Mouse (Mus musculus) heart, embryonic 15.5 days (tissue): ENCODE results near the gene Dirc2. TPM values are rescaled to one million over a fixed set of nuclear protein-coding genes. Genes with fewer than 3 reads are reported as not detected.

Experiments
- ATAC-seq: fragments of 200-750 bp; cut with Nextera tagmentation; replicated peaks from 2 replicates; pipeline ENCODE4 v1.8.0; 2017; ENCODE audit warnings: low read depth, moderate TSS enrichment; ENCODE audit not compliant: insufficient number of reproducible peaks, insufficient read depth, low FRiP score
- H3K27ac ChIP-seq: fragments of 300-500 bp; sonication (generic); 2 replicates; pipeline ENCODE4 v1.5.1; 2015; ENCODE audit warnings: mild to moderate bottlenecking, inconsistent platforms
- H3K27me3 ChIP-seq: fragments of 300-500 bp; sonication (generic); 2 replicates; pipeline ENCODE4 v1.6.1; 2015; ENCODE audit warnings: inconsistent platforms
- H3K36me3 ChIP-seq: fragments of 300-500 bp; sonication (generic); 2 replicates; pipeline ENCODE4 v1.6.1; 2015; ENCODE audit warnings: mild to moderate bottlenecking, inconsistent platforms
- H3K4me1 ChIP-seq: fragments of 300-500 bp; sonication (generic); replicated peaks from 2 replicates; pipeline ENCODE4 v1.6.1; 2015; ENCODE audit warnings: inconsistent platforms
- H3K4me2 ChIP-seq: fragments of 300-500 bp; sonication (generic); 2 replicates; pipeline ENCODE4 v1.6.1; 2015; ENCODE audit warnings: inconsistent platforms, mild to moderate bottlenecking, moderate library complexity
- H3K4me3 ChIP-seq: fragments of 300-500 bp; sonication (generic); 2 replicates; pipeline ENCODE4 v1.5.1; 2015; ENCODE audit warnings: mild to moderate bottlenecking, inconsistent platforms
- H3K9ac ChIP-seq: fragments of 300-500 bp; sonication (generic); 2 replicates; pipeline ENCODE4 v1.6.1; 2015; ENCODE audit warnings: mild to moderate bottlenecking, inconsistent platforms
- H3K9me3 ChIP-seq: fragments of 300-500 bp; sonication (generic); replicated peaks from 2 replicates; pipeline ENCODE4 v1.6.1; 2016; ENCODE audit warnings: inconsistent platforms
- WGBS: fragments of 180-500 bp; shearing (Covaris S2); methylation state at CpG from one replicate; pipeline ENCODE4 v1.1.7; 2015; ENCODE audit warnings: mixed read lengths; 5-methylcytosine and 5-hydroxymethylcytosine counted together
- polyA plus RNA-seq: library from polyadenylated mRNA; unstranded; fragments of >200 nt; fragmentation: Nextera tagmentation; extraction: Ambion mirVana; gene quantifications from 2 replicates; pipeline ENCODE4 v1.2.1, GENCODE M21; 2015

The Dirc2 gene
- polyA plus RNA-seq, 1 experiment from 2014 or later = 11.2 TPM

DNA sequence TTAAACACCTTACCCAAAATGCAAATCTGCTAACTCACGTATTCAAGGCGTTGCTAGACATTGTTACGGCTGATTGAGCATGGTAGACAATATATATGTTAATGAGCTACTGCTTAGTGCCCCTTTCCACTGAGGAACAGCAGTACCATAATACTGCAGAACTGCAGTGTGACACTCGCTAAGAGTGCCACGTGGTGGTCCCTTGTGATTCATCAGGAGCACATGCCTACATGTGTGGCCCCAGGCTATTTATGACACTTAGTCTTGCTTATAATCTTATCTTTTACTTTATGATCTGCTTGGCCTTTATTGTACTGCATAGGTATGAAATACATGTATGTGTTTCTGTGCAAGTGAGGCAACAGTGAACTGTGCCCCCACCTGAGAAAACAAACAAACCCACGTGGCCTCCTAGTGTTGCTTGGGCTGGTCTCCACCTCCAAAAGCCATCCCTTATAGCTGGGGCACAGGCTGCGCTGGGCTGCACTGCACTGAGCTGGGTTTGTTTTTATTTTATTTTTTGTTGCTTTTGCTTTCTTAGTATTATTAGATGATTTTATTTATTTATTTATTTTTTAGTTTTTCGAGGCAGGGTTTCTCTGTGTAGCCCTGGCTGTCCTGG is 18.5 kb upstream of the Dirc2 start:
- peak overlapping the region; percentile 76 for H3K27ac ChIP-seq
- no peaks in the 10 kb centered on the region for H3K36me3 ChIP-seq
- no peak for ATAC-seq
- H3K9me3 ChIP-seq = no peaks in the 10 kb centered on the region
- H3K9ac ChIP-seq = no peak overlapping the region
- H3K4me1 ChIP-seq = peaks cover 22% of the 10 kb centered on the region
- H3K4me3 ChIP-seq = no peak overlapping the region
- H3K4me2 ChIP-seq = no peak overlapping the region
- no peaks in the 10 kb centered on the region for H3K27me3 ChIP-seq
- 80% methylated on average over 8 of the region's 8 CpGs for WGBS

DNA sequence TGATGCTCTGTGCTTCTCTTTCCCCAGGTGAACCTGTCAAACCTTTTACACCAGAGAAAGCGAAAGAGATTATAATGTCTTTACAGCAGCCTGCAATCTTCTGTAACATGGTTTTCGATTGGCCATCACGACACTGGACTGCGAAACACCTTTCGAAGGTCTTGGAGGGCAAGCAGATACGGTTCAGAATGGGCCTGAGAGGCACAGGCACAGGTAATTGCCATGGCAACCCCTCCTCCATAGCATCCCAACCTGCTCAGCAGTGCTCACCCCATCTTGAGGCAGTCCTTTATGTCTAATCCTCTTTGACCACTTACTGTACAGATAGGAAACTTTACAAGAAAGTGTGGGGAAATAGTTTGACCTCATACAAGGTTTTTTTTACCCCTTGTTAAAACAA is 18.0 kb upstream of the Dirc2 start:
- no peaks in the 10 kb centered on the region for H3K27me3 ChIP-seq
- H3K27ac ChIP-seq = no peak overlapping the region
- whole genome bisulfite sequencing = 95% methylated on average over 6 of the region's 6 CpGs
- no peak overlapping the region for H3K9ac ChIP-seq
- no peak for ATAC-seq
- no peaks in the 10 kb centered on the region for H3K36me3 ChIP-seq
- H3K4me3 ChIP-seq = no peak overlapping the region
- no peak overlapping the region for H3K4me2 ChIP-seq
- H3K4me1 ChIP-seq = peaks cover 25% of the 10 kb centered on the region
- no peaks in the 10 kb centered on the region for H3K9me3 ChIP-seq

- Histone ChIP-seq H3K27ac (no peak overlapping the region), H3K4me2 (no peak overlapping the region), H3K9ac (no peak overlapping the region), H3K36me3 (no peaks in the 10 kb centered on the region), H3K4me3 (no peak overlapping the region), H3K27me3 (no peaks in the 10 kb centered on the region), H3K9me3 (no peaks in the 10 kb centered on the region), H3K4me1 (peaks cover 25% of the 10 kb centered on the region)
- no peak for ATAC-seq
- 57% methylated on average over 7 of the region's 7 CpGs for WGBS
Measured at GRCm38 (mm10) chr16:35784134-35784725, 15.1 kb upstream of the Dirc2 start.

DNA sequence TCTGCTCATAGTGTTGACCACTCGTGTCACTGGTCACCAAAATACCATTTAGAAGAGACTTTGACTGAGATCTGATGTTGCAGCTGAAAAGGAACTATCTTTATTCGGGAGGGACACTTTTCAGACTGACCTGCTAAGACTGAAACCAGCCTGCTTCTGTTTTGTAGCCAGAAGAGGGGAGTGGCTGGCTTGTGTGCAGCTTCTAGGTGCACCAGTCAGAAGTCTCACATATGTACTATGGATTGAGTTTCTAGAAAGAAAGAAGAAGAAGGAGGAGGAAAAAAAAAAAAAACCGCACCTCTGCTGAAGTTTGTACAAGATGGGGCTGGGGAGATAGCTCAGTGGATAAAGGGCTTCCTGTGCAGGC is 14.0 kb upstream of the Dirc2 start:
- Histone ChIP-seq H3K4me2 (no peak overlapping the region), H3K36me3 (no peaks in the 10 kb centered on the region), H3K4me1 (peaks cover 18% of the 10 kb centered on the region), H3K9ac (no peak overlapping the region), H3K9me3 (no peaks in the 10 kb centered on the region), H3K4me3 (no peak overlapping the region), H3K27ac (no peak overlapping the region), H3K27me3 (no peaks in the 10 kb centered on the region)
- ATAC-seq = no peak
- WGBS = 79% methylated on average over 3 of the region's 3 CpGs

- Histone ChIP-seq H3K4me2 (no peak overlapping the region), H3K9ac (no peak overlapping the region), H3K9me3 (no peaks in the 10 kb centered on the region), H3K27ac (no peak overlapping the region), H3K36me3 (no peaks in the 10 kb centered on the region), H3K4me1 (peaks cover 16% of the 10 kb centered on the region), H3K27me3 (no peaks in the 10 kb centered on the region), H3K4me3 (no peak overlapping the region)
- no peak for ATAC-seq
- 71% methylated on average over 13 of the region's 13 CpGs for WGBS
Measured at GRCm38 (mm10) chr16:35782451-35783206, 13.5 kb upstream of the Dirc2 start.

GRCm38 (mm10) chr16:35781651-35782050 is 12.5 kb upstream of the Dirc2 start:
- no peaks in the 10 kb centered on the region for H3K9me3 ChIP-seq
- 82% methylated on average over 5 of the region's 5 CpGs for WGBS
- H3K9ac ChIP-seq = no peak overlapping the region
- ATAC-seq = no peak
- peaks cover 19% of the 10 kb centered on the region for H3K4me1 ChIP-seq
- no peak overlapping the region for H3K27ac ChIP-seq
- no peaks in the 10 kb centered on the region for H3K36me3 ChIP-seq
- no peaks in the 10 kb centered on the region for H3K27me3 ChIP-seq
- no peak overlapping the region for H3K4me3 ChIP-seq
- no peak overlapping the region for H3K4me2 ChIP-seq

GRCm38 (mm10) chr16:35781096-35781495 is 11.9 kb upstream of the Dirc2 start:
- 83% methylated on average over 9 of the region's 9 CpGs for WGBS
- H3K4me3 ChIP-seq = no peak overlapping the region
- no peak overlapping the region for H3K27ac ChIP-seq
- H3K4me1 ChIP-seq = peaks cover 24% of the 10 kb centered on the region
- no peak overlapping the region for H3K9ac ChIP-seq
- H3K9me3 ChIP-seq = no peaks in the 10 kb centered on the region
- no peaks in the 10 kb centered on the region for H3K36me3 ChIP-seq
- H3K4me2 ChIP-seq = no peak overlapping the region
- no peak for ATAC-seq
- no peaks in the 10 kb centered on the region for H3K27me3 ChIP-seq

DNA sequence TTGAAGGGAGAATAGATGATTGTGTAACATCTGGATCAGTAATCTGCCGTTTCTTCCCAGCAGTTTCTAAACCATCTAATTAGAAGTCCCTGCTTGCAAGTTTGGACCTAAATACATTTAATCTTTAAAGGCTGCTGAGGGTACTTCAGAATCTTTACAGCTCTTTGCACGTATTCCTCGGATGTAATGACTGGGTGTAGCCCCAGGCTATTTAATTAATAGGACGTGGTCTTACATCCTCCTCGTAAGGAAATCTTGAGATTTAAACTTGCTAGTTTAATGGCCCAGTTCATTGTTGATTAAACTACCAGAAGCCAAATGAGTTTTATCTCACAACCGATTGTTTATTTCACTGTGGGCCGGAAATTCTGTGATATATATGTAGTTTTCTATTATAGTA is 10.5 kb upstream of the Dirc2 start:
- no peaks in the 10 kb centered on the region for H3K36me3 ChIP-seq
- H3K4me3 ChIP-seq = no peak overlapping the region
- no peak overlapping the region for H3K27ac ChIP-seq
- H3K4me2 ChIP-seq = no peak overlapping the region
- no peaks in the 10 kb centered on the region for H3K9me3 ChIP-seq
- 92% methylated on average over 7 of the region's 7 CpGs for WGBS
- ATAC-seq = no peak
- H3K27me3 ChIP-seq = no peaks in the 10 kb centered on the region
- no peak overlapping the region for H3K9ac ChIP-seq
- H3K4me1 ChIP-seq = peaks cover 25% of the 10 kb centered on the region

DNA sequence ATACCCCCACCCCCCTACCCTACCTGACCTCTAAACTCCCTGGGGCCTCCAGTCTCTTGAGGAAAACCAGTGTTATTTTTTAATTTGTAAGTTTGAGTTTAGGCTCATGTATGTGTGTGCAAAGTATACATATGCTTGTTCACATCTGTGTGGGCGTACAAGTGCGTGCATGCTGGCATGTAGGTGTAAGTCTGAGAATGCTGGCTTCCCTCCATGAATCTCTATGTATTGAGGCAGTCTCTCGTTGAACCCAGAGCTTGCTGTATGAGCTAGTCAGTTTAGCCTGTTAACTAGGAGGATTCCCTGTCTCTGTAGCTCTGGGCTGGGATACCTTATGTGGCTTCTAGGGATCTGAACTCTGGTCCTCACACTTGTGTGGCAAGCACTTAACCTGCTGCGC is 8.6 kb upstream of the Dirc2 start:
- no peaks in the 10 kb centered on the region for H3K9me3 ChIP-seq
- WGBS = 96% methylated on average over 4 of the region's 4 CpGs
- no peak for ATAC-seq
- H3K4me1 ChIP-seq = peaks cover 16% of the 10 kb centered on the region
- H3K4me3 ChIP-seq = no peak overlapping the region
- H3K4me2 ChIP-seq = no peak overlapping the region
- H3K9ac ChIP-seq = no peak overlapping the region
- no peaks in the 10 kb centered on the region for H3K27me3 ChIP-seq
- H3K27ac ChIP-seq = no peak overlapping the region
- H3K36me3 ChIP-seq = no peaks in the 10 kb centered on the region

GRCm38 (mm10) chr16:35776737-35777136 is 7.6 kb upstream of the Dirc2 start:
- no peaks in the 10 kb centered on the region for H3K27me3 ChIP-seq
- 39% methylated on average over 7 of the region's 7 CpGs for WGBS
- H3K4me2 ChIP-seq = peak overlapping the region; percentile 11; the same call in 1 of the 2 replicates
- 0 out of 2 replicates have a peak, but pooled peaks have one; percentile 60 for ATAC-seq
- H3K27ac ChIP-seq = no peak overlapping the region; the same call in 1 of the 2 replicates
- H3K9ac ChIP-seq = no peak overlapping the region
- no peak overlapping the region for H3K4me3 ChIP-seq
- peaks cover 13% of the 10 kb centered on the region for H3K4me1 ChIP-seq
- no peaks in the 10 kb centered on the region for H3K36me3 ChIP-seq
- no peaks in the 10 kb centered on the region for H3K9me3 ChIP-seq

- Histone ChIP-seq H3K27ac (no peak overlapping the region), H3K9me3 (no peaks in the 10 kb centered on the region), H3K36me3 (no peaks in the 10 kb centered on the region), H3K9ac (no peak overlapping the region), H3K27me3 (no peaks in the 10 kb centered on the region), H3K4me1 (peaks cover 19% of the 10 kb centered on the region), H3K4me3 (no peak overlapping the region), H3K4me2 (no peak overlapping the region)
- no peak for ATAC-seq
- WGBS = 76% methylated on average over 1 of the region's 1 CpGs
Measured at GRCm38 (mm10) chr16:35775835-35776234, 6.7 kb upstream of the Dirc2 start.
